Mouse (Mus musculus): ENCODE measurements around the gene Stil.

The Stil gene

GRCm38 (mm10) chr4:115083031-115083430, 83.1 kb downstream of the Stil start:
- DNase-seq = no peak

- DNase-seq = peak in 1 of 2 experiments; percentile 51
These were observed 85.7 kb downstream of the Stil start for GRCm38 (mm10) chr4:115085522-115086095.

- no peak for DNase-seq
These were observed 86.3 kb downstream of the Stil start for GRCm38 (mm10) chr4:115086257-115086656.

- no peak for DNase-seq
These were observed 86.9 kb downstream of the Stil start for GRCm38 (mm10) chr4:115086763-115087415.

DNA sequence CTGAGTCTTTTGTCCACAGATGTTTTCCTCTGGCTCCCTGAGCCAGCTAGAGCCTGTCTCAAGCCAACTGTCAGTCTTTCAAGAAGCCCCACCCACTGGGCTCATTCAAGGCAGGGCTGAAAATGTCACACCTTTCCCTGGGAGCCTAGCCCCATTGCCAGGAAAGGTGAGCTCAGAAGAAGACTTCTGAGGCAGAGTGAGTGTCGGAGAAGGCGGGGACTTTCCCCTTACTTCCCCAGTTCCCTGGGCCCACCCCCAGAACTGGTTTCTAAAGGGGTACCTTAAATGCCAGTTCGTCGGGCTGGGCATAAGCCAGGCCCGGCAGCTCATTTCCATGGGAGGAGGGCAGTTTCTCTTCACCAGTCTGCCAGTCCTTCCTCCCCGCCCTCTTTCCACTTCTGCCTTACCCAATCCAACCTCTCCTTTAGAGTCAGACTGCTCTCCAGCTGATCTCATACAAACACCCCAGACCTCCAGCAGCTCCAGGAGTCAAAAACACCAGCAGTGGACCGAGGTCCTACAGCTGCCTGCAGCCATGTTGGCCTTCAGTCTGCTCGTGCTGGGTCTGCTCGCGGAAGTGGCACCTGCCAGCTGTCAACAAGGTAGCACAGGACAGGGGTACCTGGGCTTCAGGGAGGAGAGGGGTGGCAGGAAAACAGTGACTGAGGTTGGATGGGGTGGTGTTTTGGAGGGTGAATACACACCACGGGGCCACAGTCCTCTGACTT, 88.8 kb downstream of the Stil start, which contains the start of gene Pdzk1ip1:
Gene Pdzk1ip1, plus strand, starts transcription at position 98 of the 728 bp plus-strand sequence.
- DNase-seq = no peak

- no peak for DNase-seq
These were observed 90.6 kb downstream of the Stil start for GRCm38 (mm10) chr4:115090592-115090991.

- DNase-seq = no peak
These were observed 91.8 kb downstream of the Stil start for GRCm38 (mm10) chr4:115091806-115092205.
